Mouse (Mus musculus) G1E-ER4 (cell line): ENCODE data around the gene Prkaa1. TPM values are rescaled to one million over a fixed set of nuclear protein-coding genes. Genes with fewer than 3 reads are reported as not detected.

Source experiments
- GATA1 ChIP-seq: IDR thresholded peaks from one replicate; pipeline ENCODE4 v1.8.0; 2012; ENCODE audit warnings: low read length, inconsistent platforms
- polyA plus RNA-seq: library from polyadenylated mRNA; stranded (reverse); fragments of >175 nt; gene quantifications from 2 replicates; pipeline ENCODE4 v1.2.3, GENCODE M21; 2012

Gene Prkaa1
- polyA plus RNA-seq, 1 experiment: 5.6 TPM

DNA sequence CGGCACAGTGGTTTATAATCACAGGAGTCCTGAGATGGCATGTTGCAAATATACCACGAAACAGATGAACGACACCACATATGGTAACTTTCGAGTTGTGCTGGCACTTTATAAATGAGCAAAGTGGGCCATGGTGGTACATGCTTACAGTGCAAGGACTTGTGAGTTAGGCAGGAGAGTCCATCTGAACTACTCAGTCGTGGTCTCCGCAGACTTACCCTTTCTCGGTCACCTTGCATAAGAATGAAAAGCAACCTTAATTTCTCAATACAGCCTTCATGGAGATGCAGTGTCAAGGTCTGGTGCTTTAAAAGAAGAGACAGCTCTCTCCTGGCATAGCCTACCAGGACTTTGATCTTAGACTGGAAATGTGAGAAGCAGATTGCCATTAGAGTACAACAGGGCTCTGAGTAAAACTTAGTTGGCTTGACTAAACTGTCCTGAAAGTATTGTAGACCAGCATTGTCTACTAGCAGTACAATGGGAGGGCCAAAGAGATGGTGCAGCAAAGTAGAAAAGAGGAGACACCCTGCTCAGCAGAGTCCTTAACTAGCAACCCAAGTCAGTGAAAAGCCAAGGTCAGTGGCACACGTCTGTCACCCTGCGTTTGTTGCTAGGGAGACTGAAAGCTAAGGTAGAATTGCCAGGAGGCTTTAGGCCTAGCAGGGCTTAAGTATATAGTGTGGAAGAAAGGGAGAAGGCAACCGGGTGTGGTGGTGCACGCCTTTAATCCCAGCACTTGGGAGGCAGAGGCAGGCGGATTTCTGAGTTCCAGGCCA is 21.9 kb upstream of the Prkaa1 start:
- no peak for TF ChIP-seq GATA1

DNA sequence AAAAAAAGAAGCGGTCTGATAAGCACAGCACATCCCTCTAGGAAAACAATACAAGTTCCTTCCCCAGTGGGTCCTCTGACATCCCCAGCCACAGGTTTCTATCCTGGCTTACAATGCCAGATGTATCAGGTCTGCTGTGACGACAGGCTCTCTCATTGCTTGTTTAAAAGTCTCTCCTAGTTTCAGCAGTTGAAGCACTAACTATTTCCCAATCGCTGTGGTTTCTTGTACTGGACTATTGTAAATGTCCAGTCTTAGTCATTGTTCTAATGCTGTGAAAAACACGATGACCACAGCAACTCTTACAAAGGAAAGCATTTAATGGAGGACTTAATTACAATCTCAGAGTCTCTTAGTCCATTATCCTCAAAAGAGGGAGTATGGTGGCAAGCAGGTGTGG is 17.2 kb upstream of the Prkaa1 start:
- no peak for TF ChIP-seq GATA1

DNA sequence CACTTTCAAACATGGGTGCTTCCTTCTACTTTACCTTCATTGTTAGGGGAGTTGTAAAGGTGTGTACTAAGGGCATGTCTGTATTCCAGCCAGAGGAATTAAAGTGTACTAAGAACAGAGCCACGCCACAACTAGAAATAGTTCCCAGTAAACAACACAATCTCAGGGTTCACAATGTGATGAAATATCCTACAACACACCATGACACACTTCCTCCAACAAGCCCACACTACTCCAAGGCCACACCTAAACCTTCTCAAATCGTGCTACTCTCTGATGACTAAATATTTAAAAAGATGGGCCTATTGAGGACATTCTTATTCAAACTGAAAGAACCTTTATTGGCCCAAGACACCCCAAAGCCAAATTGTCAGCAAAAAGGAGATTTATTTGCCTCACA is 16.2 kb upstream of the Prkaa1 start:
- TF ChIP-seq GATA1: no peak

DNA sequence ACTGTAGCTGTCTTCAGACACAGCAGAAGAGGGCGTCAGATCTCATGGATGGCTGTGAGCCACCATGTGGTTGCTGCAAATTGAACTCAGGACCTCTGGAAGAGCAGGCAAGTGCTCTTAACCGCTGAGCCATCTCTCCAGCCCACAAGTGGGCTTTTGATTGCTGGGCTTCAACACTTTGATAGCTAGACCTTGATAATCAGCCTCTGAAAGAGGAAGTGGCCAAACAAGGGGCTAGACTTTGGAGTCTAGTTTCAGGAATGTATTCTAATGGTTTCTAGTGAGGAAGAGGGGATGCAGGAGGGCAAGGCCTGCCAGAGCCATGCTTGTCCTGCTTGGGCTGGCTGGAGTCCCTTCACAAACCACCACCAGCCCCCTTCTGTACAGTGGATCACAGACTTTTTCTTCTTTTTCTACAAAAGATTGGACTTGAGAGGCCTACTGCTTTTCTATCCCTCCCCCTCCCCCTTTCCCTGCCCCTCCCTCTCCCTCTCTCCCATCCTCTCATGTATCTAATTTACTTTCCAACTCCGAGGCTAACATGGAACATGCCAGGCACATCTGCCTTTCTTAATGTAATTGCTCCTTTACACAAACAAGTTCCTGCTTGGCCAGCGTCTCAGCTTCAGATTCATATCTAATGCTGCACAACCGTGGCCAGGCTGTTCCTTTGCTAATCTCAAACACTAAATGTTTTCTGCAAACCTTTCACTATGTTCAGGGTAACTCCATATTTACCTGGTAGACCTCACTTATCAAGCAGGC is 15.3 kb upstream of the Prkaa1 start:
- peak; percentile 76 for TF ChIP-seq GATA1

DNA sequence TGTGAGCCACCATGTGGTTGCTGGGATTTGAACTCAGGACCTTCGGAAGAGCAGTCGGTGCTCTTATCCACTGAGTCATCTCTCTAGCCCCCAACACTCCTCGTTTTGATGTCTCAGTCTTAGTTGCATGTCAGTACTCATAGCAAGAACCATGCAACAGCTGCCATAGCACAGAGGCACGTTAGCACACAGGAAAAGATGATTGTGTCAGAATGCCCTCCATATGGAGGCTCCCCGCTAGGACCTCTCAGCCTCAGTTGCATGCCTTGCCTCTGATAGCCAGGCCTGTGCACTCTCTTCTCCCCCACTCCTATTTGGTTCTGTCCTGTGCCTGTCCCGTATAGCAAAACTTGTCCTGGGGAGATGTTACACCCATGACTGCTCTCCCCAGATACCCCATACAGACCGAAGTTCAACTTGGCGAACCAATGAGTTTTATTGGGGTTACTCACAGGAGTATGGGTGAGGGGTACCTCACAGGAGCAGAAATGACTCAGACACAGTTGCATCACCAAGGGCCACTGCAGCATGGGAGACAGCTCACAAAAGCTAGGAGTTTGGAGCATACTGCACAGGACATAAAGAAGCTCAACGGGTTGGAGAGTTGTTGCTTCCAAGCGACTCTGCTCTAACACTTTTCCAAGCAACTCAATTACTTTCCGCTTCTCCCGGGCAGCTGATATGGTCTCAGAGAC is 14.4 kb upstream of the Prkaa1 start:
- TF ChIP-seq GATA1: no peak

DNA sequence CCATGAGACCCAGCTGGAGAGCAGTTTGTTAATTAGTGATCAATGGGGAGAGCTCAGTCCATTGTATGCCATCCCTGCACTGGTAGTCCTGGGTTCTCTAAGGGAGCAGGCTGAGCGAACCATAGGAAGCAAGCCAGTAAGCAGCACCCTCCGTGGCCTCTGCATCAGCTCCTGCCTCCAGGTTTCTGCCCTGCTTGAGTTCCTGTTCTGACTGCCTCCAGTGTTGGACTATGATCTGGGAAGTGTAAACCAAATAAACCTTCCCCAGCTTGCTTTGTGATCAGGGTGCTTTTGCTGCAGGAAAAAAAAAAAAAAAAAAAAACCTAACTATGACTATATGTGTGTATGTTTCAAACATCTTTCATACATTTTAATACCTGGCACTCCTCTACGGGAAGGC is 10.4 kb upstream of the Prkaa1 start:
- no peak for TF ChIP-seq GATA1

DNA sequence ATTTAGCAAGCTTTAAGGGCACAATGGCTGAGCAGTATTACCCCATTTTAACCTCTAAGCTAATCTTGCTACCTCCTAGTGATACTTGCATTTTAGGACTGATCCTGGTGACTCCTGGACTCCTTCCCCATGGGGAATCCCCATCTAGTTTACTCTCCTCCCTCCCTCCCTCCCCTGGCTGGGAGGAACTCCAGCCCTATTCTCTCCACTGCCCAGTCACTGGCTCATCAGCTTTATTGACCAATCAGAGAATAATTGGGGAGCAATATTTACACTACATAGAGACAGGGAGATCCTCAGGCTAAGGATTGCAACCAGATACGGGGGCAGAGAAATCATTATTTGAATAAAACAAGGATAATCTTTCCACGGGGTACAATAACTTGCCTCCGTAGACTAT is 9.5 kb upstream of the Prkaa1 start:
- no peak for TF ChIP-seq GATA1

DNA sequence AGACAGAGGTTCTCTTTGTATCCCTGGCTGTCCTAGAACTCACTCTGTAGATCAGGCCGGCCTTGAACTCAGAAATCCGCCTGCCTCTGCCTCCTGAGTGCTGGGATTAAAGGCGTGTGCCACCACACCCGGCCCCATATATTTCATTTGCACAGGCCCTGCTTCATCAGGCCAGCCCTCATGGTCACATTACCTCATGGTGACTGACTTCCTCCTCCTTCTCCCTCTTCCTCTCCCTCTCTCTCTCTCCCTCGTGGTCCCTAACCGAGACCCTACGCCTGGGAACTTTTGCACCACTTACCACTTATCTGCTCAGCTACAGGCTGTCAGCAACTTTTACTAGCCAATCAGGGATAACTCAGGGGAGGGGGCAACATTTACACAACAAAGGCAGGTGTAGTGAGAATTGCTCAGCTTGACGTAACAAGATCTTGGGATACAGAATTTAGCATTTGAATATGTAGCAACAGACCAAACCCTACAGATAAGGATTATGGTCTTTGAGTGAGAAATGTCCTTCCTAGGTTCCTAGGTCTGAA is 8.6 kb upstream of the Prkaa1 start:
- TF ChIP-seq GATA1: no peak

DNA sequence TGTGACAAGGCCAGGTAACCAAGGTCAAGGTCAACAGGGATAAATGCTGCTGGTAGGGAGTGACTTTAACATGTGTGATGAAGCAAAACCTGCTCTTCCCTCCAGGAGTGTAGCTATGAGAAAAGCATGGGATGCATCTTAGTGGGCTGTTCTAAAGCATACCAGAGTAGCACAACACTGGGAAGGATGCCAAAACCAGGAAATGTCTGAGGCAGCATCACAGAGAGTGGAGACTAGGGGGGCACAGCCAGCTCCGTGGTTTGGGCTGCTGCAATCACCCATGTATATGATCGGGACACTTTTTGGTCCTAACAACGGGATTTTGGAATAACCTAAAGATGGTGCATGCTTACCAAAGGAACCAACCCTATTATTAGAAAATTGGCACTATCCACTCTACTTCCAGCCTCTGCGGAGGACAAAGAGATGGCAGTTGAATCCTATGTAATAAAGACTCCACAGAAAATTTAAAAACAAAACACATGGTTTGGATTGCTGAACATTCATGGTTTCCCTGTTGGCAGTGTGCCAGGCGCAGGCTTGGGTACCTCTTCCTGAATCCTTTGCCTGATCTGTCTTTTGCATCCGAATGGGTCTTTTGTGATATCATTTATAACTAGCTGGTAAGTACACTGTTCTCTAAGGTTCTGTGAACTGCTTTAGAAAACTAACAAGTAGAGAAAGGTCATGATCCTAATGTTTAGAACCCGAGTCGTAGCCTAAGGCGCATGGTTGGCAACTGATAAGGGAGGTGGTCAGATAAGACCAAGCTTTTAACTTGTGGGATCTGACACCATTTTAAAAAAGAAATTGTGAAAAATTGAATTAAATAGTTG is 5.4 kb upstream of the Prkaa1 start:
- TF ChIP-seq GATA1: peak; percentile 32

DNA sequence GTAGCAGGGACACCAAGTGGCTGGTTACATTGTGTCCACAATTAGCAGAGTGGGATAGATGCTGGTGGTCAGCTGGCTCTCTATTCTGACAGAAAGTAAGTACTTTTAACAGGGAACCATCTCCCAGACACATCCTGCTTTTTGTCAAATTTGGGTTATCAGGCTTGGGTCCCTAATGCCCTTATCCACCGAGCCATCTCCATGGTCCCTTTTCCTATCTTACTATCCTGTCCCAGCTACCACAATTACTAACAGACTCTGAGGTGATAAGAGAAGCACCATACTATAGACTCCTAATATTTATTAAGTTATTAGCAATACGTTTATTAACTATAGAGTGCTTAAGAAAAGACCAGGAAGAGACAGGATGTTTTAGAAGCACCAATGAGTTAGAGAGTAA is 4.3 kb upstream of the Prkaa1 start:
- TF ChIP-seq GATA1: no peak

DNA sequence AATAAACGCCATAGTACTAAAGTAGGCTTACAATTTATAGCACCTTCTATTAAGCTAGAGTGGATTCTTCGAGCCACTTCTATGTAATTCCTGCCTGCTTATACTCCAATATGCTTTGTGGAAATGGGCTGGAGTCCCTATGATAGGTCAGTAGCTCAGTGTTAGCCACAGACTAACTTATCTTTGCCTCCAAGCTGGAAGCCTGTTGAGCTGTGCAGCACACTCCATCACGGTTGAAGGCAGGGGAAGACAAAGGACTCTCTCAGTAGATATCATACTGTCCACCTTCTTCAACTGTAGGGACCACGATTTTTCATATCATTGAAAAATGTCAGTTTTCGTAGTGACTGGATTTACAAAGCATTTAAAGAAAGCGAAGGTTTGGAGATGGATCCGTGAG is 3.8 kb upstream of the Prkaa1 start:
- peak; percentile 57 for TF ChIP-seq GATA1

DNA sequence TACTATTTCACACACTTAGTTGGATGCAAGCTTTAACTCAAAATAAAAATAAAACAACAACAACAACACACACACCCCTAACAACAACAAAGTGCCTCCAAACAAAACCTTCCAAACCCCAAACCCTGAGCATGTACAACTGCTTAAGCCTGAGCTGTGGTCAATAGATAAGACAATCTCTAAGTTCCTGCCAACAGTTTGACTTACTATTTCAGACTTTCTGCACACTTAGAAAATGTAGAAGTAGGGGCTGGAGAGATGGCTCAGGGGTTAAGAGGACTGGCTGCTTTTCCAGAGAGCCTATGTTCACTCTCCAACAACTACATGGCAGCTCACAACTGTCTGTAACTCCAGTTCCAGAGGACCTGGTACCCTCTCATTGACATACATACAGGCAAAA is 3.3 kb upstream of the Prkaa1 start:
- TF ChIP-seq GATA1: peak; percentile 45

DNA sequence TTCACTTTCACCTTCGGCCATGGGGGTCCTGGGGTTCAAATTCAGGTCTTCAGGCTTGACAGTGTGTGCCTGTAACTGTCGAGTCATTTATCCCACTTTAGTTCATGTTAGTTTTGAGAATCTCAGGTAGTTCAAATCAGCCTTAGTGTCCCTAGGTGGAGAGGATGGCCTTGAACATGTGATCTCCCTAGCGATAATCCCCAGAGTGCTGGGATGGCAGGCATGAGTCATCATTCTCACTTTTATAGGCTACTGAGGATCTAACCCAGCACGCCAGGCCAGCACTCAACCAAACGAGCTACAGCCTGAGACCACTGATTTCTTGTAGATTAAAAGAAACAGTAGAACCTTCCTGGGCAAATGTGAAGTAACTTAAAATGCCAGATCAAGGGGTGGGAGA is 1.6 kb upstream of the Prkaa1 start:
- TF ChIP-seq GATA1: no peak

DNA sequence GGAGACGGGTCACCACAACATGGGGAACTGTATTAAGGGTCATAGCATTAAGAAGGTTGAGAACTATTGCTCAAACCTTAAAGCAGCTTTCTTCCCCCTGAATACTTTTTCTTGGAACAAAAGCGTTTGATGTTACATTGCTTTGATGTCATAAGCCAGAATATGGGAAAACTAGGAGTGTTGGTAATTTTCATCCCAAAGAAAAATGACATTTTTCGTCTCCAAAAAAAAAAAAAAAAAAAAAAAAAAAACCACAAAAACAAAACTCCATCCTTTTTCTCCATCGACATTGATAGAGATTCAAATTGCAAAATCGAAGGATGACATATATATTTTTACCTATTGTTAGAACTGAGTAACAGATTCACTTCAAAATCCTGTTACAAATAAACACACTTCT is 947 bp upstream of the Prkaa1 start:
- TF ChIP-seq GATA1: no peak

DNA sequence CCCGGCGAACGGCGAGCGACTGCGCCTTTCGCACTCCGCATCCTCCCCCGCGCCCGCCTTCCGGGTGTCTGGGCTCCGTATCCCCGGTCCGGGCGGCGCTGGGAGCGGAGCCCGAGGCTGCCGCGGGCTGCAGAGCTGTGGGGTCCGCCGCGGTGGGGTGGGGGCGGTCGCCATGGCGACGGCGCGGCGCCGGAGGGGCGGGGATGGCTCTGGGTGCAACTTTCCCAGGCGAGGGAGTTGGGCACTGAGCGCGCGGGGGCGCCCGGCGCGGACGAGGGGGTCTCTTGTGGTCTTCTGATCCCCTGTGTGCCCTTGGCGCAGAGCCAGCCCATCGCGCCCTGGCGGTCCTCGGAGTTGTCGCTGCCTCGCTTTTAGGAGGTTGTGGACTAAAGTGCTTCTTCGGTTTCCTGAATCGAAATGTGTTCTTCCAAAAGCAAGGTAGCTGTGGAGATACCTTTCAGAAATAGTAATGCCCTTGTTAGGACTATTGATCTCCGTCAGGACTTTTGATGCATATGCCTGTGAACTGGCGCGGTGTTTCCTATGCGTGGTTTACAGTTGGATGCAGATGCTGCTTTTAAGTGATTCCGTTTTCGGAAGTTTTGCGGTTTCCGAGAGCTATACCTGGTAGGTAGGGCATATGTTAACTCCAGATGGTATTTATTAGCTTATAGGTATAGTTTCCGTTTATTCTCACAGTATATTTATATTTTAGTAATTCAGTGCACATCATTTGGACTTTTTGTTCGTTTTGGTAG is 539 bp downstream of the Prkaa1 start:
- TF ChIP-seq GATA1: no peak
